8 mouse cellular contexts compared by ENCODE assay signal in genomic region chr9:115088295-115088993, GRCm38 (mm10).
A peak's percentile ranks its signal among the peaks of the same experiment; 100 is the strongest.
DNase-seq lines count a peak whose midpoint lies in the region; ATAC-seq and TF ChIP-seq lines count a peak whose summit lies in the region.

No protein-coding gene starts in this region.

- H3K4me2 ChIP-seq in forebrain, embryonic 12.5 days, result no peak overlapping the region
- H3K4me2 ChIP-seq in heart, embryonic 14.5 days (ENCODE audit: low read length), result peak overlapping the region; percentile 37
- H3K4me2 ChIP-seq in kidney, postnatal 0 days (ENCODE audit: low read length), result no peak overlapping the region

- H3K9ac ChIP-seq in forebrain, embryonic 12.5 days, result no peak overlapping the region
- H3K9ac ChIP-seq in heart, embryonic 14.5 days (ENCODE audit: low read length), result peak overlapping the region; percentile 25; the same call in 1 of the 2 replicates
- no peak overlapping the region for H3K9ac ChIP-seq in kidney, postnatal 0 days (ENCODE audit: low read depth, low read length)
- no peak overlapping the region for H3K9ac ChIP-seq in liver, adult 2 months (ENCODE audit: low read depth, low read length)

- peak; percentile 80 for ATAC-seq in forebrain, embryonic 12.5 days (ENCODE audit: low FRiP score)
- peak; percentile 79 for ATAC-seq in heart, embryonic 14.5 days (ENCODE audit: insufficient number of reproducible peaks, insufficient read depth, low FRiP score, low read depth)
- ATAC-seq in kidney, postnatal 0 days (replicated peaks; ENCODE audit: low FRiP score, low read depth), result peak; percentile 87

- H3K27ac ChIP-seq in forebrain, embryonic 12.5 days, result no peak overlapping the region
- H3K27ac ChIP-seq in heart, embryonic 14.5 days (replicated peaks in 1 of 2; ENCODE audit: control insufficient read depth in 1 of 2, insufficient read depth in 1 of 2, low read depth in 2 of 2, low read length in 2 of 2), result peak overlapping the region; percentile 33 to 39; a peak in 3 of 4 replicates
- no peak overlapping the region for H3K27ac ChIP-seq in kidney, postnatal 0 days
- no peak overlapping the region for H3K27ac ChIP-seq in liver, adult 2 months (replicated peaks; ENCODE audit: insufficient read depth, low read depth, low read length)

- DNase-seq in c-Kit-positive CD71-positive TER-119-negative erythroid progenitor cells, embryonic 14.5 days (ENCODE audit: low read depth), result peak; percentile 19
- DNase-seq in kidney, postnatal 0 days (ENCODE audit: low spot score), result peak; percentile 96
- peak; percentile 40 for DNase-seq in liver, adult 2 months (ENCODE audit: extremely low read depth, low read depth, low spot score)
- DNase-seq in neural tube, embryonic 10.5 days (ENCODE audit: extremely low spot score, low spot score), result peak; percentile 73
- peak; percentile 74 for DNase-seq in telencephalon, adult 2 months (ENCODE audit: low read depth, low spot score)

- H3K27me3 ChIP-seq in E14TG2a.4 (ENCODE audit: insufficient read depth, low read length), result no peaks in the 10 kb centered on the region
- H3K27me3 ChIP-seq in forebrain, embryonic 12.5 days, result no peaks in the 10 kb centered on the region
- H3K27me3 ChIP-seq in heart, embryonic 14.5 days (ENCODE audit: control insufficient read depth, insufficient read depth, low read length), result no peaks in the 10 kb centered on the region
- H3K27me3 ChIP-seq in kidney, postnatal 0 days (ENCODE audit: insufficient read depth, low read length), result no peaks in the 10 kb centered on the region
- no peaks in the 10 kb centered on the region for H3K27me3 ChIP-seq in liver, adult 2 months (ENCODE audit: control insufficient read depth, insufficient read depth, low read length)

- 54% methylated on average over 17 of the region's 17 CpGs for WGBS in forebrain, embryonic 12.5 days
- WGBS in heart, embryonic 14.5 days, result 25% methylated on average over 17 of the region's 17 CpGs
- 42% methylated on average over 17 of the region's 17 CpGs for WGBS in kidney, postnatal 0 days
- 49% methylated on average over 17 of the region's 17 CpGs for WGBS in liver, adult 2 months

- peaks cover 23% of the 10 kb centered on the region for H3K4me1 ChIP-seq in E14TG2a.4 (replicated peaks; ENCODE audit: low read depth, low read length)
- H3K4me1 ChIP-seq in forebrain, embryonic 12.5 days, result no peaks in the 10 kb centered on the region
- peaks cover 6 to 8% of the 10 kb centered on the region in 2 experiments; a peak in 3 of 4 replicates for H3K4me1 ChIP-seq in heart, embryonic 14.5 days (ENCODE audit: control insufficient read depth in 2 of 2, insufficient read depth in 2 of 2, low read length in 2 of 2)
- no peaks in the 10 kb centered on the region for H3K4me1 ChIP-seq in kidney, postnatal 0 days (replicated peaks; ENCODE audit: insufficient read depth, low read length)
- no peaks in the 10 kb centered on the region for H3K4me1 ChIP-seq in liver, adult 2 months (ENCODE audit: control insufficient read depth, insufficient read depth, low read length)

- H3K9me3 ChIP-seq in E14TG2a.4 (ENCODE audit: low read length), result no peaks in the 10 kb centered on the region
- H3K9me3 ChIP-seq in forebrain, embryonic 12.5 days, result 0 out of 2 replicates have a peak, but pooled peaks cover 4% of the 10 kb centered on the region
- 0 out of 2 replicates have a peak, but pooled peaks cover 5% of the 10 kb centered on the region for H3K9me3 ChIP-seq in heart, embryonic 14.5 days (ENCODE audit: control insufficient read depth, low read length)
- H3K9me3 ChIP-seq in kidney, postnatal 0 days (replicated peaks; ENCODE audit: low read length), result no peaks in the 10 kb centered on the region

- no peak for TF ChIP-seq POLR2A in liver, adult 2 months (IDR thresholded peaks at IDR 0.05; ENCODE audit: extremely low read depth, insufficient read depth, low read length)

- H3K4me3 ChIP-seq in E14TG2a.4 (replicated peaks; ENCODE audit: low read length), result peak overlapping the region; percentile 66
- no peak overlapping the region for H3K4me3 ChIP-seq in forebrain, embryonic 12.5 days (replicated peaks)
- H3K4me3 ChIP-seq in heart, embryonic 14.5 days (ENCODE audit: control insufficient read depth in 1 of 2, insufficient read depth in 1 of 2, low read depth in 1 of 2, low read length in 2 of 2), result no peak overlapping the region
- no peak overlapping the region for H3K4me3 ChIP-seq in kidney, postnatal 0 days (replicated peaks; ENCODE audit: low read depth, low read length)
- no peak overlapping the region for H3K4me3 ChIP-seq in liver, adult 2 months (ENCODE audit: insufficient read depth, low read depth, low read length)

- H3K36me3 ChIP-seq in E14TG2a.4 (ENCODE audit: insufficient read depth, low read length), result no peaks in the 10 kb centered on the region
- H3K36me3 ChIP-seq in forebrain, embryonic 12.5 days (replicated peaks), result peaks cover 4% of the 10 kb centered on the region; the same call in 1 of the 2 replicates
- no peaks in the 10 kb centered on the region for H3K36me3 ChIP-seq in heart, embryonic 14.5 days (ENCODE audit: control insufficient read depth, insufficient read depth, low read length)
- H3K36me3 ChIP-seq in kidney, postnatal 0 days (ENCODE audit: insufficient read depth, low read length), result no peaks in the 10 kb centered on the region
- no peaks in the 10 kb centered on the region for H3K36me3 ChIP-seq in liver, adult 2 months (ENCODE audit: control insufficient read depth, insufficient read depth, low read length)

- H3K79me2 ChIP-seq in liver, adult 2 months (ENCODE audit: control insufficient read depth, insufficient read depth, low read length), result no peaks in the 10 kb centered on the region

- peak; percentile 65 for TF ChIP-seq CTCF in E14TG2a.4 (conservative IDR thresholded peaks at IDR 0.05; ENCODE audit: low read length)
- peak; percentile 98 for TF ChIP-seq CTCF in kidney, postnatal 0 days (IDR thresholded peaks at IDR 0.05; ENCODE audit: low read depth)
- peak; percentile 84 for TF ChIP-seq CTCF in liver, adult 2 months (IDR thresholded peaks at IDR 0.05; ENCODE audit: low read depth, low read length)

Comparison
In these comparisons a context has a peak if more than half of its experiments do, and no peak if none do; other contexts are left out.
1. DNase-seq: peak in every context shown above with its lines; median percentile 96 in kidney, postnatal 0 days; 74 in telencephalon, adult 2 months; 73 in neural tube, embryonic 10.5 days; 40 in liver, adult 2 months; 19 in c-Kit-positive CD71-positive TER-119-negative erythroid progenitor cells, embryonic 14.5 days.
2. H3K27ac ChIP-seq: peak in heart, embryonic 14.5 days (2 of 2); none in forebrain, embryonic 12.5 days (single experiment), kidney, postnatal 0 days (single experiment) and liver, adult 2 months (single experiment).
3. Peak in every context shown above with its lines, with median percentiles within 50 percentile points of each other: CTCF ChIP-seq and ATAC-seq.